Mouse (Mus musculus): ENCODE measurements around the gene Nrl. TPM values are rescaled to one million over a fixed set of nuclear protein-coding genes. Genes with fewer than 3 reads are reported as not detected.
A peak's percentile ranks its signal among the peaks of the same experiment; 100 is the strongest.

Gene Nrl
- total and polyA plus RNA-seq, 2 experiments from 2014 or later: 0.57 to 1.5 TPM

GRCm38 (mm10) chr14:55513927-55514326 is 10.9 kb downstream of the Nrl start:
- Histone ChIP-seq H3K4me1 (ENCODE audit: insufficient read depth, low read length) (peaks cover 6% of the 10 kb centered on the region), H3K27me3 (ENCODE audit: insufficient read depth, low read length) (no peaks in the 10 kb centered on the region), H3K36me3 (ENCODE audit: insufficient read depth, low read length) (no peaks in the 10 kb centered on the region), H3K4me2 (ENCODE audit: low read depth, low read length, poor library complexity, severe bottlenecking) (no peak overlapping the region), H3K27ac (ENCODE audit: low read depth, low read length) (no peak overlapping the region), H3K9me3 (ENCODE audit: low read length) (no peaks in the 10 kb centered on the region), H3K4me3 (ENCODE audit: low read depth, low read length) (no peak overlapping the region), H3K9ac (replicated peaks; ENCODE audit: low read length, poor library complexity, severe bottlenecking) (no peak overlapping the region)
- TF ChIP-seq CTCF (IDR thresholded peaks at IDR 0.05): no peak
- no peak for DNase-seq (ENCODE audit: low spot score)
- ATAC-seq (ENCODE audit: low FRiP score): no peak
- WGBS: 72% methylated on average over 10 of the region's 10 CpGs

GRCm38 (mm10) chr14:55511037-55511436 is 13.7 kb downstream of the Nrl start:
- Histone ChIP-seq H3K27me3 (ENCODE audit: insufficient read depth, low read length) (no peaks in the 10 kb centered on the region), H3K27ac (ENCODE audit: low read depth, low read length) (no peak overlapping the region), H3K36me3 (ENCODE audit: insufficient read depth, low read length) (peaks cover 3% of the 10 kb centered on the region; the same call in 1 of the 2 replicates), H3K4me2 (ENCODE audit: low read depth, low read length, poor library complexity, severe bottlenecking) (peak overlapping the region; percentile 29), H3K9ac (replicated peaks; ENCODE audit: low read length, poor library complexity, severe bottlenecking) (0 out of 2 replicates have a peak overlapping the region, but pooled peaks have one; percentile 1), H3K9me3 (ENCODE audit: low read length) (no peaks in the 10 kb centered on the region), H3K4me3 (ENCODE audit: low read depth, low read length) (no peak overlapping the region), H3K4me1 (ENCODE audit: insufficient read depth, low read length) (0 out of 2 replicates have a peak, but pooled peaks cover 4% of the 10 kb centered on the region)
- DNase-seq (ENCODE audit: low spot score): peak; percentile 46
- ATAC-seq (ENCODE audit: low FRiP score): peak; percentile 42
- WGBS: 44% methylated on average over 7 of the region's 7 CpGs
- TF ChIP-seq CTCF (IDR thresholded peaks at IDR 0.05): no peak

- peaks cover 3% of the 10 kb centered on the region; the same call in 1 of the 2 replicates for H3K36me3 ChIP-seq (ENCODE audit: insufficient read depth, low read length)
- no peak for TF ChIP-seq CTCF (IDR thresholded peaks at IDR 0.05)
- 0 out of 2 replicates have a peak within 1 kb of the TSS, but pooled peaks have one; percentile 1 for H3K9ac ChIP-seq (replicated peaks; ENCODE audit: low read length, poor library complexity, severe bottlenecking)
- DNase-seq (ENCODE audit: low spot score) (no peak), ATAC-seq (ENCODE audit: low FRiP score) (peak; percentile 25; the same call in 1 of the 2 replicates)
- no peaks in the 10 kb centered on the region for H3K27me3 ChIP-seq (ENCODE audit: insufficient read depth, low read length)
- H3K4me3 ChIP-seq (ENCODE audit: low read depth, low read length): no peak within 1 kb of the TSS
- no peaks in the 10 kb centered on the region for H3K9me3 ChIP-seq (ENCODE audit: low read length)
- H3K4me1 ChIP-seq (ENCODE audit: insufficient read depth, low read length): 0 out of 2 replicates have a peak, but pooled peaks cover 4% of the 10 kb centered on the region
- no peak within 1 kb of the TSS for H3K27ac ChIP-seq (ENCODE audit: low read depth, low read length)
- 73% methylated on average over 18 of the region's 22 CpGs for WGBS
- peak within 1 kb of the TSS; percentile 29 for H3K4me2 ChIP-seq (ENCODE audit: low read depth, low read length, poor library complexity, severe bottlenecking)
Measured at GRCm38 (mm10) chr14:55510125-55510731, 14.6 kb downstream of the Nrl start, which contains the start of gene Cpne6. Gene Cpne6 (plus strand): TSS chr14:55510445.

GRCm38 (mm10) chr14:55509540-55509939 is 15.2 kb downstream of the Nrl start:
- DNase-seq (ENCODE audit: low spot score) (no peak), ATAC-seq (ENCODE audit: low FRiP score) (no peak)
- Histone ChIP-seq H3K9me3 (ENCODE audit: low read length) (no peaks in the 10 kb centered on the region), H3K4me3 (ENCODE audit: low read depth, low read length) (no peak overlapping the region), H3K9ac (replicated peaks; ENCODE audit: low read length, poor library complexity, severe bottlenecking) (no peak overlapping the region), H3K27ac (ENCODE audit: low read depth, low read length) (no peak overlapping the region), H3K36me3 (ENCODE audit: insufficient read depth, low read length) (peaks cover 4% of the 10 kb centered on the region; the same call in 1 of the 2 replicates), H3K4me2 (ENCODE audit: low read depth, low read length, poor library complexity, severe bottlenecking) (no peak overlapping the region), H3K4me1 (ENCODE audit: insufficient read depth, low read length) (0 out of 2 replicates have a peak, but pooled peaks cover 4% of the 10 kb centered on the region), H3K27me3 (ENCODE audit: insufficient read depth, low read length) (no peaks in the 10 kb centered on the region)
- TF ChIP-seq CTCF (IDR thresholded peaks at IDR 0.05): no peak
- WGBS: 78% methylated on average over 10 of the region's 10 CpGs

- H3K9ac ChIP-seq (replicated peaks; ENCODE audit: low read length, poor library complexity, severe bottlenecking): no peak overlapping the region
- H3K9me3 ChIP-seq (ENCODE audit: low read length): no peaks in the 10 kb centered on the region
- H3K4me3 ChIP-seq (ENCODE audit: low read depth, low read length): no peak overlapping the region
- no peak overlapping the region for H3K27ac ChIP-seq (ENCODE audit: low read depth, low read length)
- no peaks in the 10 kb centered on the region for H3K27me3 ChIP-seq (ENCODE audit: insufficient read depth, low read length)
- H3K4me2 ChIP-seq (ENCODE audit: low read depth, low read length, poor library complexity, severe bottlenecking): no peak overlapping the region
- ATAC-seq (ENCODE audit: low FRiP score) (no peak), DNase-seq (ENCODE audit: low spot score) (no peak)
- H3K4me1 ChIP-seq (ENCODE audit: insufficient read depth, low read length): 0 out of 2 replicates have a peak, but pooled peaks cover 4% of the 10 kb centered on the region
- peaks cover 8% of the 10 kb centered on the region; the same call in 1 of the 2 replicates for H3K36me3 ChIP-seq (ENCODE audit: insufficient read depth, low read length)
- TF ChIP-seq CTCF (IDR thresholded peaks at IDR 0.05): no peak
- WGBS: 52% methylated on average over 7 of the region's 7 CpGs
Measured at GRCm38 (mm10) chr14:55507801-55508200, 17.0 kb downstream of the Nrl start.

GRCm38 (mm10) chr14:55505612-55506011 is 19.2 kb downstream of the Nrl start:
- Histone ChIP-seq H3K4me3 (ENCODE audit: low read depth, low read length) (no peak overlapping the region), H3K36me3 (ENCODE audit: insufficient read depth, low read length) (peaks cover 24% of the 10 kb centered on the region), H3K9me3 (ENCODE audit: low read length) (no peaks in the 10 kb centered on the region), H3K4me1 (ENCODE audit: insufficient read depth, low read length) (no peaks in the 10 kb centered on the region), H3K9ac (replicated peaks; ENCODE audit: low read length, poor library complexity, severe bottlenecking) (no peak overlapping the region), H3K4me2 (ENCODE audit: low read depth, low read length, poor library complexity, severe bottlenecking) (no peak overlapping the region), H3K27ac (ENCODE audit: low read depth, low read length) (no peak overlapping the region), H3K27me3 (ENCODE audit: insufficient read depth, low read length) (no peaks in the 10 kb centered on the region)
- DNase-seq (ENCODE audit: low spot score) (no peak), ATAC-seq (ENCODE audit: low FRiP score) (no peak)
- 89% methylated on average over 9 of the region's 9 CpGs for WGBS
- no peak for TF ChIP-seq CTCF (IDR thresholded peaks at IDR 0.05)

Data from midbrain, postnatal 0 days (tissue).